Mouse (Mus musculus) G1E (cell line): ENCODE measurements around the gene Dcst2.
A peak's percentile ranks its signal among the peaks of the same experiment; 100 is the strongest.

Experiments
- CTCF ChIP-seq: IDR thresholded peaks from 2 replicates; pipeline ENCODE4 v1.5.1; 2012; ENCODE audit warnings: low read depth, low read length, inconsistent platforms, mixed read lengths
- GATA1 ChIP-seq: IDR thresholded peaks from 2 replicates; pipeline ENCODE4 v1.6.1; 2012; ENCODE audit warnings: borderline replicate concordance, low read length, inconsistent platforms, mixed read lengths
- POLR2AphosphoS5 ChIP-seq: IDR thresholded peaks from 2 replicates; pipeline ENCODE4 v1.6.1; 2012; ENCODE audit warnings: low read depth, low read length, inconsistent platforms; ENCODE audit not compliant: insufficient replicate concordance

- TF ChIP-seq GATA1, result no peak
- TF ChIP-seq CTCF, result peak; percentile 92
- no peak for TF ChIP-seq POLR2AphosphoS5
Observed at GRCm38 (mm10) chr3:89315195-89315929, 46.4 kb upstream of the Dcst2 start.
